Mouse (Mus musculus): Measurements from ENCODE around the gene Tnrc6a. TPM values are rescaled to one million over a fixed set of nuclear protein-coding genes. Genes with fewer than 3 reads are reported as not detected.

Gene Tnrc6a
- total RNA-seq, 2 experiments from 2014 or later = 32.9 to 57.8 TPM

DNA sequence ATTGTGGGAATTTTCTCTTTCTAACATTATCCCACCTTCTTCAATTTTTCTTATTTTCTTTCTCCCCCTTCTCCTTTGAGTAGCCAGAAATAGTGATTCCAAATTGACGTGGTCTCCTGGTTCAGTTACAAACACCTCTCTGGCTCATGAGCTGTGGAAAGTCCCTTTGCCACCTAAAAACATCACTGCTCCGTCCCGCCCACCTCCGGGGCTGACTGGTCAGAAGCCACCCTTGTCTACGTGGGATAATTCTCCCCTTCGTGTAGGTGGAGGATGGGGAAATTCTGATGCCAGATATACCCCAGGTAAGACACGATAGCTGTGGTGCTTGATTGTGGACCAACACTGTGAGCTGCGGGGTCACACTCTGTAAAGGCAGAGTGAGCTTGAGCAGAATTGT, 66.1 kb downstream of the Tnrc6a start:
- no peak for DNase-seq

DNA sequence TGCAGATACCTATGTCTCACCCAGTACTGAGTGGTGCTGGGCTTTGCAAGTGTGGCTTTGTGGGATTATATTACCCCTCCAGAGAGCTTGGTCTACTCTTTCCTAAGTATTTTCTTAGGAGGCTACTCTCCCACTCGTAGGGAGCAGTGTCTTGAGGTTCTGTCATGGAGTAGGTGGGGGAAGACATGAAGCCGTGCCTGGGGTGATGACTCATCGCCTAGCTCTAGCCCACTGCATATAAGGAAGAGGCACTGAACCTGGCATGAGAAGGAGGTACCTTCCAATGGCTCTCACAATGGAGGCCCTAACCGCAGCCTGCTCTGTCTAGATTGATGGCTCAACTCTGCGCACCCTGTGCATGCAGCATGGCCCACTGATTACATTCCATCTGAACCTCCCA, 68.0 kb downstream of the Tnrc6a start:
- no peak for DNase-seq

- no peak for DNase-seq
Observed at GRCm38 (mm10) chr7:123193201-123193600, 69.5 kb downstream of the Tnrc6a start.

GRCm38 (mm10) chr7:123194696-123195095, 71.0 kb downstream of the Tnrc6a start:
- no peak for DNase-seq

- DNase-seq = no peak
Observed at GRCm38 (mm10) chr7:123196432-123196831, 72.7 kb downstream of the Tnrc6a start.

- DNase-seq = no peak
Observed at GRCm38 (mm10) chr7:123198695-123199094, 75.0 kb downstream of the Tnrc6a start.

DNA sequence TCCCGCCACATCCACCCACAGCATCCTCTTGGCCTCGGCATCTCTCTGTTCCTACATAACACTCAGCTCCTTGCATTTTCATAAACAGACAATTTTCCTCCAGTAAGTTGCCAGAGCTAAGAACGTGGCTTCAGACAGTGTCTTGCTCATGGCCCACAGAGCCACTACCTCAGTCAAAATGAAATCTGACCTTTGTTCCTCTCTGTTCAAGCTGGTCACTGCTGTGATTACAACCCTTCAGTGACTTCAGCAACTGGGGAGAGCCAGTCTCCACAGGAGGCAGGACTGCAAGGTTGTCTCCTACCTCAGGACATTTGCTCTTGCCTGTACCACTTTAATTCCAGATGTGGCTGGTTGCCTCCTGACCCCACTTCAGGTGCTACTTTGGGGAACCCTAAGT, 75.5 kb downstream of the Tnrc6a start:
- DNase-seq = no peak

GRCm38 (mm10) chr7:123199656-123200206, 76.0 kb downstream of the Tnrc6a start:
- DNase-seq = no peak

DNA sequence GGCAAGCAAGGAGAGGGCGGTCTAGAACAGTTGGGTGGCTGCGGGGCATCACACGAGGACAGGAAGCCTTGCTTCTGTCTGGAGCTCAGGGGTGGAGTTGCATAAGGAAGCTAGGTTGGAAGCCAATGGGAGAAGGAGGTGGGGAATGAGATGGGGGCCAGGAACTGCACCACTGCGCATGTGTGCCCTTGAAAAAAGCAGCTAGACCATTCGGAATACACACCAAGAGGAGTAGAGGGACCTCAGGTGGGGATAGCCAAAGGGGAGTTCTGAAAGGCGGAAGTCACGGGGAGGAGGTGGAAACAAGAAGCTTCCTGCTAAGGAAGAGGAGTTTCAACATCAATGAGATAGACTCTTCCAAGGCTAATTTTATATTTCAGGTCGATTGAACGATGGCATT, 77.0 kb downstream of the Tnrc6a start:
- DNase-seq = no peak

DNA sequence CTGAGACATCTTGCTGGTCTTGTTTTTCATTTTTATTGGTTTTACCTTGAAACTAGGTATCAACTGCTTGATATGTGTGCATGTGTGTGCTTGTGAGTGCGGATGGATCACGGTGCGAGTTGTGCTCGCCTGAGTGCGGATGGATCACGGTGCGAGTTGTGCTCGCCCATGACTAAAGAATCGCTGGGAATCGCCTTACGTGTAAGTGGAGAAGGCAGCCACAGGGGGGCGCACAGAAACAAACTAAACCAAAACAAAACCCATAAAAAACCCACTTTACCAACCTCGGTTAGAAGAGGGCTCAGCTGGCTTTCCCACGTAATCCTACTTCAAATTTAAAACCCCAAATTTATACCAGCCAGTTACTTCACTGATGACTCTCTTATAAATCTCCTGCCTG, 81.6 kb downstream of the Tnrc6a start:
- peak; percentile 65 for DNase-seq

DNA sequence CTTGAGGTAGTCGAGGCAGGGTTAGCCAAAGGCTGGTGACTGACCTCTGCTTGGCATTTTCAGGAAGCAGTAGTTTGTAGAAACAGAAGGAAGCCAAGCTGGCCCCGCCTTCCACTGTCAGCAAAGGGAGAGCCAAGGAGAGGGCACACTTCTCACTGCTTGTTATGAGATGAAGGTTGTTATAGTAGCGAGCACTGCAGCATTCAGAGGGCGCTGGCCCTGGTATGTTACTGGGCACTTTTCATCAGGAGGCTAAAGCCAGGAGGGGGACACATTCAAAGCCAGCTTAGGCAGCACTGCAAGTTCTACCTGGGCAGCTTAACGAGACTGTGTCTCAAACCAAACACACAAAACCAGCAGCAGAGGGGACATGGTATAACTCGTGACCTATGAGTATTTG, 83.9 kb downstream of the Tnrc6a start:
- DNase-seq = no peak

DNA sequence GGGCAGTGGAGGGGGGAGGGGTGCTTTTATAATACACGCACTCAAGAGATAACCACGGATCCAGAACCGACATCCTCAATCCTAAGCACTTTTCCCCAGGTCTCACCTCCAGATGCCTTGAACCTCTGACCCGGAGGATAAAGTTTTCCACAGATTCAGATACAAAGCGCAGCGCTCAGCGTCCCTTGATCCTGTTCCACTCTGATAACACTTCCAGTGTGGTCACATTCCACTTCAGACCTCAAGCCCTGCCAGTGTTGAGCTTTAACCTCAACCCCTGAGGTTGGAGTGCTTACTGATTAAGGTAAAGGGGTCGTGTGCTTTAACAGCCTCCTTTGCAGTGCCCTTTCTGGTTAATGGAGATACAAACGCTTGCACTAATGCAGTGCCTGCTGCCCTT, 86.2 kb downstream of the Tnrc6a start:
- DNase-seq = no peak

DNA sequence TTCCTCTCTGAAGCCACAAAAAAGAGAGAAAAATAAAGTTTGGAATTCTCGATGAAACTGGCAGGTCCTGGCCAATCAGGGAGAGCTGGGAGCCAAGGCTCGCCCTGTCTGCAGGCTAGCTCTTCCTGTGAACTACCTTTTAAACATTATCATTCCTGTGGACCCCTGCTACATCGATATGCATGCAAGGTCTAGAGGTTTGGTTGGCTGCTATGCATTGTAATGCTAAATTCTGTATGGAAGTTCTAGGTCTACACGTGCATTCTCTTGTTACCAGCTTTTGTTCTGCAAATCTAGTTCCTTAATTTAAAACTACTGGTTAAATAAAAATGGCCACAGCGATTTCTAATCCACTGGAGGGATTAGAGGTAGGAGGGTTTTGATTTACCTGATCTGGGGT, 87.8 kb downstream of the Tnrc6a start:
- DNase-seq = no peak

- DNase-seq = no peak
Observed at GRCm38 (mm10) chr7:123212316-123212715, 88.6 kb downstream of the Tnrc6a start.

GRCm38 (mm10) chr7:123214365-123215075, 90.8 kb downstream of the Tnrc6a start, which contains the start of gene Slc5a11:
Slc5a11 (plus strand) TSS chr7:123214780.
- DNase-seq = peak; percentile 41

DNA sequence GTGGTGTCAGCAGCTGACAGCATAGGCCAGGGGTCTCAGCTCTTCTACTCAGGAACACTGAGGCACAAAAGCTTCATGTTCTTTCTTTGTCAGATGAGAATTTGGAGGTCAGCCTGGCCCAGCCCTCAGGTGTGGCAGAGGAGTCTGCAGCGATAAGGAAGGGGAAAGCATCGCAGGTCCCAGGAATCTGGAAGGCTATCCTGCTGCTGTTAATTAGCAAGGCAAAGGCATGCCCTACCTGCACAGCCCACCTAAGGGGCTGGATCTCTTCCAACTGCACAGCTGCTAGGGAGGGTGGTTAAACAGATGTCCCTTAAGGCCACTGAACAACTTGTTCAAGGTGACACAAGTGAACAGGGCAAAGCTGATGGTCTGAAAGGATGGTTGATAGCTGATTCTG, 91.5 kb downstream of the Tnrc6a start:
- no peak for DNase-seq

DNA sequence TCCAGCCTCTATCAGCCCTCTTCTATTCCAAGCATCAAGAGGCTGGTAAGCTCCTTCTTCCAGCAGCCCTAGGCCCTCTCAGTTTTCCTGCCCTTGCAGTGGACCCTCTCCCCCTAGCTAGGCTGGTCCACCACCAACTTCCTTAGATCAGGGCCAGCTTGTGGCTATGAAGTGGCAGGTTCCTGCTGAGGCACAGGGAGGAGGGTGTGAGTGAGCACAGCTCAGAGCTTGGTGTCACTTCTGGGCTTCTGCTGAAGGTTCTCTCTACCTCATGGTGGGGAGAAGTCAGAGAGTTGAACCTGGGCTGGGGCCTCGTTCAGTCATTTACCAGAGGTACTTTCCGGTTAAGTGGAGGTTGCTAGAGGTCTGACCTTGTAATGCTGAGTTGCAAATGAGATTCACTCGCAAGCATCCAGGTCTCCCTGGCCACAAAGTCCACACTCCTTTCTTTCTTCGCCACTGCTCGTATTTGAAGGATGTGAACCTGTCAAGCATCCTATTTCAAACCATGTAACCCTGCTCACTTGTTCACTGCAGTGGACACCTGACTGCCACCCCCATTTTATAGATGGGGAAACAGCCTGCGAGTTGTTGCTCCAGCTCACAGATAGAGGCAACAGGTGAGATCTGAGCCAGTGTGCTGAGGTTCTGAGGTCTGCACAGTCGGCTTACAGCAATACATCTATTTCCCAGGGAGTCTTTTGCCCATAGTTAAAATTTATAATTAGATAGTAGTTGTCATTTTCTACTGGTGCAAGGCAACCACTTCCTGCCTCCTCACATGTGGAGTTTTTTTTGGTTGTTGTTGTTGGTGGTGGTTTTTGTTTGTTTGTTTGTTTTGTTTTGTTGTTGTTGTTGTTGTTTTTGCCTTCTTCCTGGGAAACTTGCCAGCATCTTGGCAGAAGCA, 94.0 kb downstream of the Tnrc6a start:
- DNase-seq = no peak

GRCm38 (mm10) chr7:123218620-123219019, 94.9 kb downstream of the Tnrc6a start:
- no peak for DNase-seq

DNA sequence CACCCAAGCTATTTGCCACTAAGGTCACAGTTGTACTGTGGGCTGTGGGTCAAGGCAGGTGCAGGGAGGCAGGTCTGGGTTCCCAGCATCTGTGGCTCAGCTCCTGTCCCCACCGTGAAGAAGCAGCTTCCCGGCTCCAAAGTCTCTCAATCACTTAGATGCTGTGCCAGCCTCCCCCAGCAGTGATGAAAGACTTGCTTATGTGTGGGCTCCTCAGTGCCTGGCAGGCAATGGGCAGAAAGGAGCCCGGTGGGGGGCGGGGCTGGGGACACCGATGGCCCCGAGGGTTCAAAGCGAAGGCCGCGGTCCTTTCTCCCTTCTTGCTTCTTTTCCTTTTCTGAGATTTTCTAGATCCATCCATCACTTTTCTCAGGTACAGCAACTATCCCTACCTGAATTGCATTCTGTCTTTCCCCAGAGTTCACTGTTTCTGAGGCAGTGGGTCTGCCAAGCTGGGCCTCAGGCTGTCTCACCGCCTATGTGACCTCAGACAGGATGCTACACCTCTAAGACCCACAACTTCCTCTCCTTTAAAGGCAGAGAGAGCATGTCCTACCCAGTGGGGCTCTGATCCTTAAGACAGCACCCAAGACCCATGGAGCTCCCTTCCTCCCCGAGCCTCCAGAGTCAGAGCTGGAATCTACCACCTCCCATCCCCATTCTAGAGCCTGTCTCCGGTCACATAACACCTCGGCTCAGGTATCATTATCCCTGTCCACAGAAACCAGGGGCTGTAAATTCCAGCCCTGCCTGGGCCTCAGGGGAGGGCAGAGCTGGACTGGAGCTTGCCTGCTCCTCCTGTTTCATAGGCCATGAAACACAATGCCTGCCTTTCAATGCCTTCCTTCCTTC, 96.3 kb downstream of the Tnrc6a start:
- DNase-seq = no peak

DNA sequence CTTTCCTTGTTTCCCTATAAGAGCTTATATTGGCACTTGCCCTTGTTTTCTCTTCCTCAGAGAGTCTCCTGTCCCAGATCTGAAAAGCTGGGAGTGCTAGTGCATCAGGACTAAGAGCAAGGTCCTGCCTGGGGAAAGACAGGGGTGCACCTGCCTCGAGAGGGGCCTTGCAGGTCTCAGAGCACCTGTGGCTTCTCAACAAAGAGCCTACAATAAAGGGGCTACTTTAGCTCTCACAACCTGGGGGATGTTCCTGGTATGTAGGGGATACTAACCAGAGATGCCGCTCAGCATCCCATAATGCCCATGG, 96.9 kb downstream of the Tnrc6a start:
- DNase-seq = no peak

GRCm38 (mm10) chr7:123224076-123224475, 100.4 kb downstream of the Tnrc6a start:
- no peak for DNase-seq

GRCm38 (mm10) chr7:123225159-123225558, 101.5 kb downstream of the Tnrc6a start:
- no peak for DNase-seq
